Mouse (Mus musculus) frontal cortex, adult 2 months (tissue): Measurements from ENCODE around the gene Olfr168. TPM values are rescaled to one million over a fixed set of nuclear protein-coding genes. Genes with fewer than 3 reads are reported as not detected.
"Not testable (repeated sequence)": the region's sequence is repeated elsewhere in the genome, so short reads cannot be mapped to it uniquely, and the experiment has no call there.

Experiments used
- DNase-seq, 2 experiments: peaks; one replicate each; pipeline ENCODE4 v3.0.0; 2022; ENCODE audit warnings: low spot score in 1 of 2; ENCODE audit errors: extremely low spot score in 1 of 2
- polyA plus RNA-seq: library from polyadenylated mRNA; depleted of rRNA; stranded (reverse); fragments of >200 nt; gene quantifications from 2 replicates; pipeline ENCODE4 v1.2.3, GENCODE M21; 2012; rRNA removed

Olfr168 gene
- 0.10 TPM in 1 of 2 replicates, not detected in the other for polyA plus RNA-seq

DNA sequence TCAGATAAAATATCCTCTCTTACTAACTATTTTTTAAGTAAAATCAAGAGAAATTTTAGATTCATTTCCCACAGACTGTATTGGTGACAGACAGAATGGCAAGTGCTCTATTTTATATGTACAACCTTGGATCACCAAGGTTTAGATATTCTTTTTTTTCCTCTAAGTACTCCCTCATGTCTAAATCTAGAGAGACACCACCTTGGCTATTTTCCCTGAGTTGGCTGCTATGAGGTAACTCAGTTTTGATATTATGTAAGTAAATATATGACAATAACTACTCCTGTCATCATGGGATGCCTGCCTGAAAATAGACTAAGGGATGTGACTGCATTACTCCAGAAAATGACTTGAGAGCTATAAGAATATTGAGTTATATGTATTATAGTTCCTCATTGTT is at the start of gene Olfr168:
Gene Olfr168 (minus strand): TSS at position 101 of the 400 bp plus-strand sequence.
- no peak for DNase-seq

GRCm38 (mm10) chr16:19571709-19572108 is 36.4 kb upstream of the Olfr168 start, which contains the start of gene Olfr169:
TSS of gene Olfr169 (minus strand) at chr16:19571809.
- not testable (repeated sequence) for DNase-seq

- DNase-seq, result not testable (repeated sequence)
These were observed 18.1 kb upstream of the Olfr168 start for GRCm38 (mm10) chr16:19553429-19553828.

- DNase-seq, result not testable (repeated sequence)
These were observed 16.9 kb upstream of the Olfr168 start for GRCm38 (mm10) chr16:19552246-19552645.

DNA sequence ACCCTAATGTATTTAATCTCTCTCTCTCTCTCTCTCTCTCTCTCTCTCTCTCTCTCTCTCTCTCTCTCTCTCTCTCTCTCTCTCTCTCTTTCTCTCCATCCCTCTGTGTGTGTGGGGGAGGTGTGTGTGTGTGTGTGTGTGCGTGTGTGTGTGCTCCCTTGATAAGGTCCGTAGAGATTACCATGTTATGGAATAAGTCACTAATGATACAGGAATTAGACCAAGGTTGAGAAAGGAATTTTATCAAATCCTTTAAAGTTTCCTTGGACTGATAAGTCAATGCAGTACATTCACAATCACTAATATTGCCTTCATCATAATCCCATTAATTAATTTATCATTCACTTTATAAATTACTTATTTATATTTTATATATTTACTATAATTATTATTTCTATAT is 13.2 kb downstream of the Olfr168 start, which contains the start of gene Olfr167:
Gene Olfr167 (minus strand): TSS at position 101 of the 400 bp plus-strand sequence.
- DNase-seq, result no peak

DNA sequence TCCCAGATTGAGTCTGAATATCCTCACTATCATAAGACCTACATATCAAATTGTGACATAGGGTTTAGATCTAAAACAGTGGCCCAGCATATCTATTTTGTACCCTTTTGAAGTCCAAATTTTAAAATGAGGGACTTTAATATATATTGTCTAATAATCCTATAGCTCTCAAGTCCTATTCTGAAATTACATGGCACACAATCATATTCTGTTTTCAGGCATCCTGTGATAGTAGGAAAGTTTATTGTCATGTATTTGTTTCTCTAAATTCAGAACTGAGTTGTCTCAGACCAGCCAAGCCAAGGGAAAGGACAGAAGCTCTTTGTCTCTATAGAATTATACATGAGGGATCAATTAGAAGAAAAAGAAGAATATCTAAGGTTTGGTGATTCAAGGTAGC is 52.0 kb downstream of the Olfr168 start, which contains the start of gene Olfr166:
Gene Olfr166 (plus strand): TSS at position 301 of the 400 bp plus-strand sequence.
- DNase-seq, result no peak

Other genes starting within 250 kb of the Olfr168 start
- gene Olfr164, start 221.5 kb downstream of the Olfr168 start, polyA plus RNA-seq, result not detected in 2 replicates
- 0.04 TPM in 1 of 2 replicates, not detected in the other for gene Olfr165, start 112.4 kb downstream of the Olfr168 start, polyA plus RNA-seq
- gene Olfr166, start 51.9 kb downstream of the Olfr168 start, polyA plus RNA-seq, result 0.13 TPM in 1 of 2 replicates, not detected in the other
- not detected in 2 replicates for gene Olfr167, start 13.3 kb downstream of the Olfr168 start, polyA plus RNA-seq
- gene Olfr169, start 36.3 kb upstream of the Olfr168 start, polyA plus RNA-seq, result not detected in 2 replicates
- not detected in 2 replicates for gene Olfr170, start 76.3 kb upstream of the Olfr168 start, polyA plus RNA-seq
- gene Olfr171, start 94.4 kb upstream of the Olfr168 start, polyA plus RNA-seq, result not detected in 2 replicates
- gene Lamp3, start 170.8 kb upstream of the Olfr168 start, polyA plus RNA-seq, result not detected in 2 replicates
- gene B3gnt5, start 224.7 kb upstream of the Olfr168 start, polyA plus RNA-seq, result 0.44 and 0.94 TPM in 2 replicates